Mouse (Mus musculus) layer of hippocampus, postnatal 14 days (tissue): ENCODE measurements around the gene Camta1. TPM values are rescaled to one million over a fixed set of nuclear protein-coding genes. Genes with fewer than 3 reads are reported as not detected.

Experiments used
- DNase-seq, 2 experiments: peaks; one replicate each; pipeline ENCODE4 v3.0.0; 2021 to 2022; ENCODE audit warnings: low spot score in 2 of 2, mixed read lengths in 1 of 2
- total RNA-seq, 2 experiments: library from RNA; stranded (reverse); gene quantifications; 2 replicates each; pipeline ENCODE4 v1.2.3; 2021

Gene Camta1
- total RNA-seq, 2 experiments from 2014 or later, result 230 to 235 TPM

DNA sequence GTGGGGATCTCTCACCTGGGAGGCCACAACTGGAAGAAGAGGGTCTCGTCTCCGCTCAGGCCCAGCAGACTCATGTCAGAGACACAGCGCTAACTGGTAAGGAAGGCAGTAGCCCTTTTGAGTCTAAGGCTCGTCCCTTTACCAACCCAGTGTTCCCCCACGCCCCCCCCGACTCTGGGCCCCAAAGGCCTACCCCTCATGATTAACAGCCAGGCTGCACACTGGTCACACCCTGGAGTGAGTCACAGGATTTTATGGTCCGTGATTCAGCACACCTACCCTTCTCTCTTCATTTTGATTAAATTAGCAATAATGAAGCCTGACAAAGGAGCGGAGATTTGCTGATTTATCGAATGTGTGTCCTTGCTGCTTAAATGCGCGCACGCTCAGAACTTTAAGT, 515.0 kb downstream of the Camta1 start:
- DNase-seq, result no peak

- no peak for DNase-seq
Observed at GRCm38 (mm10) chr4:151344811-151345210, 516.9 kb downstream of the Camta1 start.

- DNase-seq, result no peak
Observed at GRCm38 (mm10) chr4:151339421-151339820, 522.3 kb downstream of the Camta1 start.

DNA sequence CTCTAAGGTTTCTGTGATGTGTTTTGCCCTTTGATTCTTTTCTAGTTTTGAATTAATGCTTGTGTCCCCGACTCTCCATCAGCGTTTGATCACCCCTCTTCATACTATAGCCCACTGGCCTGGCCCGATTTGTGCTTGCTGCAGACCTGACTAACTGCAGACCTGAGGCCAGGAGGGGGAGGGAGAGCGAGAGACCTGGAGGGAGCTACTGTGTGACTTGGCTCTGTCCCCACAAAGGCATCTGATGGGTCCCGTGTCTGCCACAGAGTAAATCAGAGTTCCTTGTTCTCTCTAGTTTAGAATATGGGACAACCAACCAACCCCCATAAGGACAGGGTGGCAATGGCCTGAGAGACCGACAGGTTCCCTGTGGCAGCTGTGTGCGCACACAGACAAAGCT, 522.7 kb downstream of the Camta1 start:
- no peak for DNase-seq

- no peak for DNase-seq
Observed at GRCm38 (mm10) chr4:151337543-151337942, 524.1 kb downstream of the Camta1 start.

- no peak for DNase-seq
Observed at GRCm38 (mm10) chr4:151336413-151336812, 525.3 kb downstream of the Camta1 start.

DNA sequence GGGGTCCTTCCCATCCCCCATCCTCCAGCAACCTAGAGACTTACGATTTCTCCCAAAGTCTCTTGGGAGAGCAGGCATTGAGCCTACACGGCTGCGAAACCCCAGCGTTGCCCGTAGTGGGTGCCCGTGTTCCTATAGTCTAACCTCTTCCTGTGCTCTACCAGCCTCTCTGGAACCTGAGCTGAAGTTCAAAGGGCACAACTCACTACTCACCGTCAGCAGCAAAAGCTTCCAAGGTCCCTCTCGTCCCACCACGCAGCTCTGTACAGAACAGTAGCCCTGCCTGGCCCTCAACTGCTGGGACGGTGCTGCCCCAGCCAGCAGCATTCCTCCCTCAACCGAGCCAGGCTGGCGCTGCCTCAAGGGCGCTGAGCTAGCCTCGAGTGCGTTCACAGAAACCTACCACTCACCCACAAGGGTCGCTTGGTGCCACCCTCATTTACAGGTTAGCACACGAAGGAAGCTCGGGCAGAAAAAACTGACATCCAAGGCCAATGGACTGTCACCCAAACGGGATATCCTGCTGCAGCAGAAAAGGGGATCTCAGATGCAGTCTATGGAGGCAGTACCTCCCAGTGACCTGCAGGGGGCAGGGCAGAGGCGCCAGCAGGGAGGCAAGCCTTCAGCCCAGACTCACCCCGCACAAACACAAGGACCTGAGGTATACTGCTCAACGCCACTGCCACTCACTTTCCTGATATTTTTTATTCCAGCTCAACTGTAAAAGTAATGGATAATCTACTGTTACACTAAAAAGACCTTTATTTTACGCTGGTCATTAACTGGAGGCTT, 526.5 kb downstream of the Camta1 start:
- peak in 1 of 2 experiments; percentile 26 for DNase-seq

DNA sequence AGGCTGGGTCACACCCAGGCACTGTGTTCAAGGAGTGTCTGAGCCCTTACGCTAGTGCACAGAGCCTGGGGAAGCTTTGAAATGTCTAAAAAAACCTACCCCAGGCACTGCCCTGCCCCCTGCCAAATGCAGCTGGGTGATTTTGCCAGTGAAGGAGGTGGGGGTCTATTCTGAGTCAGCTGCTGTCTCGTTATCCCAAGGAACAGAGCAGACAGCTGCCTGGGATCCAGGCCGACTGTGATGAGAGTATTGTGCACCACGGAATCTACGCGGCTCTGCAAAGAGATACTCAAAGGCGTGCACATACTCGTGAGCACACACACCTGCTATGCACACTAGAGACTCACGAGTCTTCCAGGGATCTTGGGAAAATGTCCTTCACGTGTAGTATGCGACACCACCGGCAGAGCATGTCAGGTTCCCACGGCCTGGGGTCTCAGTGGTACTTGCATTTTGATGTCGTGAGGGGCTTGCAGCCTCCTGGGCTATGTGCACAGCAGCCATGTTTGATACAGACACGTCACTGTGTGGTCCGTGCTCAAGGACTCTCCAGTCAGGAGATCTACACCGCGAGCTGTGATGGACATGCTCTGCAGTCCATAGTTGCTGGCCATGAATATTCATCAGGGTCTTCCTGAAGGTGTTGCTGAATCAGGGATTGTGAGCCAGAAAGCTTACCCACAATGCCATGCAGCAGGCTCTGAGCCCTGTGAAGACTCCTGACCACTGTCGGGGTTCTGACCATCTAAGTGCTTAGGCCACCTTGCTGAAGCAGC, 529.4 kb downstream of the Camta1 start:
- DNase-seq, result no peak

GRCm38 (mm10) chr4:151330983-151331382, 530.7 kb downstream of the Camta1 start:
- no peak for DNase-seq

GRCm38 (mm10) chr4:151328071-151328470, 533.6 kb downstream of the Camta1 start:
- no peak for DNase-seq

- DNase-seq, result peak; percentile 17 to 70
Observed at GRCm38 (mm10) chr4:151326971-151327686, 534.5 kb downstream of the Camta1 start.

- DNase-seq, result no peak
Observed at GRCm38 (mm10) chr4:151316428-151316827, 545.2 kb downstream of the Camta1 start.

DNA sequence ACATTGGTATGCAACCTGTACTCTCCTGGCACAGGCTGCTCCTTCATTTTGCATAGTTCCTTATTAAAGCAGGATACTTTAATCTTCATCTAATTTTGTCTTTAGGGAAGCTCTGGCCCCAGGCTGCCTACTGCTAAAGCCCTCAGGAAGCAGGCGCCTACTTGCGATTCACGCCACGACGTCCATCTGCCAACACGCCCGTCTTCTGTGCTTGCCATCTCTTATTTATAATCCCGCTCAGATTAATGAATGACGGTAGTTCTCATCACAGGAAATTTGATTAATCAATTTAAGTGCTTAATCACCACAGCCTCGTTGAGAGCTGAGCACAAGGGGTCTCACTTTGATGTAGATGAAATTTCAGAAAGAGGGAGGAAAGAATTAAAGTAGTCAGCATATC, 546.0 kb downstream of the Camta1 start:
- no peak for DNase-seq

- no peak for DNase-seq
Observed at GRCm38 (mm10) chr4:151310773-151311172, 550.9 kb downstream of the Camta1 start.

DNA sequence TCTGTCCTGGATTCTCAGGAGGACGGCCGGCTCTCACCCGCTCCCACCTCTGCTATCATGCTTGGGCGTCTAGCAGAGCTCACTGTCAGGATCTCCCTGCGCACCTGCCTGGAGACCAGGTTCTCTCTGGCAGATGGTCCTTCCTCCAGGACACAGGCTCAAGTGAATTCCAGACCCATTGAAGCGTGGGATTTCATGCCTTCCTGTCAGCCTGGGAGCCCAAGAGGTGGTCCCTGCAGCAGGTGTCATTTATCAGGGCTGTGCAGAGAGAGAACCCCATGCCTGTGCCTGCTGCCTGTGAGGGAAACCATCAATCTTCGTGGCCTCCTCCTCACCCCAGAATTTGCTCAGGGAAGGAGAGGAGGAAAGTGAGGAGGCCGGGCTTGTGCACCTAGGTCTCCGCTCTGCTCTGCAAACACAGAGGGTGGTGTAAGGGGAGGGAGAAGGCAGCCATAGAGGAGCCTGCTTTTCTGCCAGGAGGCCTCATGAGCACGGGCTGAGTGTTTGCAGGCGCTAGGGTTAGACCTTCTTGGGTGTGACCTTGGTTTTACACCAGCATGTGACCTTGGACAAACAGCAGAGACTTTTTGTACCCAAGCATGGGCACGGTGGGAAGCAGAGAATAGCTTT, 551.5 kb downstream of the Camta1 start:
- no peak for DNase-seq

DNA sequence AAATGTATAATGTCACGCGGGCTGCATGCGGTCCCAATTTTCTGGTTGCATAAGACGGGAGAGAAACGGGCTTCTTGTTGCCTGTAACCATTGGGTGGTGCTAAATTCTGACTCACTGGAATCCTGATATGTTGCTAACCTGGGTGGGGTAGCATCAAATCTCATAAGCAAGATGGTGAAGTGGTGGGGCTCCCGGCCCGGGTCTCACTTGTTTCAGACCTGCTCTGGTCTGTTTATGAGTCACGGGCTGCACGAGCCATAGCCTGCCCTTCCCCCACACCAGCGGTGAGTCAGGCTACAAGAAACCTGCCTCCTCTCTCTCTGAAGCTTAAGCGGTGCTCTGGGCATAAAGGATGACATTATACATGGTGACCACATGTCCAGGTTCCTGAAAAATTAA, 554.8 kb downstream of the Camta1 start:
- DNase-seq, result no peak

DNA sequence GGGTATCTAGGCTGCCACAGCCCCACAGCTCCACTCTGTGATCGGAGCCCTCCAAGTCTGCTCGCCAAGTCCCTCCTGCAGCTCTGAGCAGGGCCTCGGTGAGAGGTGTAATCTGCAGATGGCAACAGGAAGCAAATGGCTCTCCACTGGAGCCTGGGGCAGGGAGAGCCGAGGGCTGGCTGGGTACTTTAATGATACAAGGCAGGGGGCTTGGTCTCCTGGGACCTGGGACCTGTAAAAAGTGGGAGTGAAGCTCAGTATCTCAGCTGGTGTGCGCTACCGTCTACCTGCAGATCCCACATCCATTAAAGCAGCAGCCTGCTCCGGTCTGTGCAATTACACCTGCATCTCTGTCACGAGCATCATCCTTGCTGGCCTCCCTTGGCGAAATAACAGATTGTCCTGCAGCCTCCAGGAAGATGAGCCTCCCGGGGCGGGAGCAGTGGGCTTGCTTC, 555.3 kb downstream of the Camta1 start:
- no peak for DNase-seq

GRCm38 (mm10) chr4:151305761-151306160, 555.9 kb downstream of the Camta1 start:
- no peak for DNase-seq

GRCm38 (mm10) chr4:151303931-151304330, 557.7 kb downstream of the Camta1 start:
- no peak for DNase-seq

GRCm38 (mm10) chr4:151303436-151303835, 558.2 kb downstream of the Camta1 start:
- no peak for DNase-seq
